Mouse (Mus musculus): ENCODE measurements at regions not wholly inside any gene's neighbourhood (a gene's known extent, or its start where the extent isn't known, plus 50 kb on each side); places are given as distances from the start of the nearest gene placed in this dataset.

DNA sequence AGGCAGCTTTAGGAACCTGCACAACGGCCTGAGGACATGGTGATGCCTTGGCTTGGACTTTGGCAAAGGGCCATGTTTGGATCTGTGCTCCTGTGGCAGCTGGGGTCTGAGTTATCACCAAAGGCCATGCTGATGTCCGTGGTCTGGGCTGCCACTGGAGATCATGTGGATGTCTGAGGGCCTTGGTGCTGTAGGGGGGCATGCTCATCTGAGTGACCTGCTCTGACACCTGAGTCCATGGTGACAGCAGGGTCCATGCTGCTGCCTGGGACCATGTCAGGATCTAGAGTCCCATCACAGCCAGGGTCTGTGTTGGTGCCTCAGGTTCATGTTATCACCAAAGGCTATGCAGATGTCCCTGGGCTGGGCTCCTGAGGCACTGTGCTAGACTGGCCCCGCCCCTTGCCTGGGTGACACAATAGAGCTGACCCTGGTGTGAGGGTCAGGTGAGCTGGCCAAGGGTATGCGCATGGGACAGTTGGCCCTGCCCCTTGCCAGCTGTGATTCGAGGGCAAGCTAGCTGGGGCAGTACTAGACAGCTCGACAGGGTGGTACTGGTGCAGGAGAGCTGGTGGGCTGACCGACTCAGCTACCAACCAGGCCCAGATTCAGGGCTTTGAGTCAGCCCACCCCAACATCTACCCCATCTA lies 77.0 kb upstream of the Rcn1 start:
- TF ChIP-seq CTCF (IDR thresholded peaks at IDR 0.05; ENCODE audit: control insufficient read depth, insufficient read depth, insufficient read length) (no peak), MAX (IDR thresholded peaks at IDR 0.05) (no peak), MYOD1 (IDR thresholded peaks at IDR 0.05; ENCODE audit: control insufficient read depth, insufficient read length, low read depth) (no peak), USF1 (IDR thresholded peaks at IDR 0.05; ENCODE audit: low read depth) (no peak), FOSL1 (IDR thresholded peaks at IDR 0.05; ENCODE audit: insufficient read depth, low read length, poor library complexity, severe bottlenecking) (no peak)
